Mouse (Mus musculus) kidney, postnatal 14 days (tissue): ENCODE data around the gene Hist3h2ba.
"Not testable (repeated sequence)": the region's sequence is repeated elsewhere in the genome, so short reads cannot be mapped to it uniquely, and the experiment has no call there.

Experiments
- DNase-seq: peaks from one replicate; pipeline ENCODE4 v3.0.0; 2022; ENCODE audit warnings: mixed read lengths

Hist3h2ba gene

DNA sequence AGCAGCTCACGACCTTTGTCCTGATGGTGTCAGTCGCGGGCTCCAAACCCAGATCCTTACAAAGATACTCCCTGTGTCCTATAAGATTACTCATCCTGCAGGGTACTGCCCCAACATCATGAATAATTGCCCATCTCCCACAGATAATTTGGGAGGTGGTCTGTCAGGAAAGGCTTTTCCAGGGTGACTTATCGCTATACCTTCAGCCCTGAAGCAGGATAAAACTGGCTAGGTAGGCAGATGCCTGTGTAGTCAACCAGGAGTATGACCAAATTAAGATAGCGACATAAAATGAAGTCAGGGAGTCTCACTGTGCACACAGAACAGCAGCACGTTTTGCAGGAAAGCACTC, 9.7 kb upstream of the Hist3h2ba start:
- DNase-seq: no peak

DNA sequence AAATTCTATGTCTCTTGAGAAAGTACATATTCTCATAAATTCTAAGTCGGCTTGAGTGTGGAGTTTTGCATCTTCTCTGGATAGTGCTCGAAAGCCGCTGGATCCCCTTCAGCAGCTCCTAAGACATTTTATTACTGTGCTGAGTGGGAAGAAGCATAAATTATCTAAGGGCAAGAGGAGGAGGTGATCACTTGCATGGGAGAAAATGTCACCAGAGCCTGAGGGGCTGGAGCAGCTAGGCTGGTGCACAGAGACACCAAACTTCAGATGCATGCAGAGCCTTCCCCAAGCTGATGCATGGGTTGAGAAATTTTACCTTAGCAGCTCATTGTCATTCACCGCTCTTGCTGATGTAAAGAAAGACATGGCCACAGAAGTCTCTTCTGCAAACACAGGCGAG, 4.6 kb upstream of the Hist3h2ba start:
- no peak for DNase-seq

DNA sequence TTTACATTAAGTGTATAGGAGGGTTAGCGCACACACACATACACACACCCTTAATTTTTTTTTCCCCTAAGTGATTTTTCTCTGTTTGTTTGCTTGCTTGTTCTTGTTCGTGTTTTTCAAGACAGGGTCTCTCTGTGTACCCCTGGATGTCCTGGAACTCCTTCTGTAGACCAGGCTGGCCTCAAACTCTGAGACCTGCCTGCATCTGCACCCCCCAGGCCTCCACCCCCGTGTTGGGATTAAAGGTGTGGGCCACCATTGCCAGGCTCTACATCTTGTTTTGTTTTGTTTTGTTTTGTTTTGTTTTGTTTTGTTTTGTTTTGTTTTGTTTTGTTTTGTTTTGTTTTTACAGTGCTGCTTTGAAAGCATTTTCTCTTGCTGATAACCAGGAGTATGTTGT, 1.4 kb upstream of the Hist3h2ba start:
- DNase-seq: no peak

DNA sequence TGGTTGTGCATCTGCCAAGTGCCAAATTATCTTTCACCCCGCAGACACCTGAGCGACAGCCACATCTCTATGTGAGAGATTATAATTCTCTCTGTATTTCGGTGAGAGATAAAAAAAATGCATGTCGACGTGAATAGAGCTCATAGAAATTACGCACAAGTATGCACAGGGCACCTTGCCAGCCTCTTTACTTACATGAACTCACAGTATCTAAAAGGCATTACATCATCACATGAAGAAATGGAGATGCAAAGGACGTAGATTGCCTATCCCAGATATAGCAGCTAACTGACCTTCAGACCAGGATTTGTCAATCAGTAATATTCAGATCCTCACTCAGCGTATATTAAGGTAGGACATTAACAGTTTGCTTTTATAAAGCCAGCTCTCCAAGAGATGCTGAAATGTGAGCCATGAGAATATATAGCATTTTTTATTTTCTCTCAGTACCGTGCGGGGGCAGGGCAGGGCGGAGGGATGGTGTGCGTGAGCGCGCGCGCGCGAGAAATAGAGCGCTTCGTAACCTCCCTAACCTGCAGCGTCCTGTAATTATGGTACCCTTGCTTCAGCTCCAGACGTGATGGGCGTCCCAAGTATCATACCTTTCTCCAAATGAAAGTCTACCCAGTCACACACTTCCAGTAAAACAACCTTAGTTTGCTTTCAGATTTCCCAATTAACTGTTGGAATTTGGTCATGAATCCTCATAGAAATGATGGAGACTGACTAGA, 757 bp upstream of the Hist3h2ba start:
- DNase-seq: no peak

DNA sequence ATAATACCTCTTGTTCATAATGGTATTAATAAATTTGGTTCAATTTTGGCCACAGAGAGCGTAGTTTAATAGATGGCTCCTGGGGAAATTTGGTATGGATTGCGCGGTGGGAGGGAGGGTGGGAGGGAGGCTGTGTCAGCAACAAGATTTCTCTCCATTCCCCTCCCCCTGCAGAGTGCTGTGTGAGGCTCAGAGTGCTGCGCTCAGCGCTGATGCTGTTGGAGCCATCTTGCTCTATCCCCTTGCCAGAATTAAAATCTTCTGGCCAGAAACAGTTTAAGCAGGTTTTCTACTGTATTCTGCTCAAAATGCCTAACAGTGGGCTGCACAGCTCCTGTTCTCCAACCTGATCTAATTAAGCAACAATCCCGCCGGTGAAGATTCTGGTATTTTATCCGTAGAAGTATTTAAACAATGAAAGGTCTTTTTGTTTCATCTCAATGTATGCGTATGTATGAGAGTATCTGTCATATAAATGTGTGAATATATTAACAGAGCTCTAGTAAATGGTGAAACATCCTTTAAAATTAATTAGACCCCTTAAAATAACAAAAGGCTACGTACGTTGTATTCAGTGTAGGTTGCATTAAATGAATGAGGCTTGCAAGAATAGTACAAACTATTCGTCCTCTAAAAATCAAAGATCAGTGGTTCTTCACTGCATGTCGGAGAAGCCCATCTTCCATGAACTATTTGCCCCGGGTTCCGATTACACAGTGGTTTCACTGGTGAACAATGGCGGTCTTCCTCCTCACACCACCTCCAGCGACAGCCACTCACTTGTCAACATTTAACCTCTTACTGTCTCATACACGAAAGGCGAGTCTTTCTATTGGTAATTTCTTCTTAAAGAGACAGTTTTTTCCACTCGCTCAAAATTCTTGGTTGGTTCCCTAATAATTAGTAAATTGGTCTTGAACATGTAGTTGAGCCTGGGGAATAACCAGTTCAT, 1.0 kb downstream of the Hist3h2ba start:
- DNase-seq: no peak

DNA sequence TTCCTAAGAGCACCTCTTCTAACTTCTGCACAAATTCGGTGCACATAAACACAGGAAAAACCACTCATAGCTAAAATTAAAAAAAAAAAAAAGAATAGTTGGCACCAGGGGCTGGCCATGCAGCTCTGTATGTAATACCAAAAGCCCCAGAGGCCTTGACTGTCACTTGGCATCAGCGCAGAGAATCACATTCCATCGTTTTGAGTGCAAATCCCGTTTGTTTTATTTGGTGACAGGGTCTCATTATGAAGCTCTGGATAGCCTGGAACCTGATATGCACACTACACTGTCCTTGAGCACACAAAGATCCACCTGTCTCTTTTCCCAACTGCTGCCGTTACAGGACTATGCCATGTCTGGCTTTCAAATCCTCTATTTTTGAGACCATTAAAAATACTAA, 2.5 kb downstream of the Hist3h2ba start:
- no peak for DNase-seq

DNA sequence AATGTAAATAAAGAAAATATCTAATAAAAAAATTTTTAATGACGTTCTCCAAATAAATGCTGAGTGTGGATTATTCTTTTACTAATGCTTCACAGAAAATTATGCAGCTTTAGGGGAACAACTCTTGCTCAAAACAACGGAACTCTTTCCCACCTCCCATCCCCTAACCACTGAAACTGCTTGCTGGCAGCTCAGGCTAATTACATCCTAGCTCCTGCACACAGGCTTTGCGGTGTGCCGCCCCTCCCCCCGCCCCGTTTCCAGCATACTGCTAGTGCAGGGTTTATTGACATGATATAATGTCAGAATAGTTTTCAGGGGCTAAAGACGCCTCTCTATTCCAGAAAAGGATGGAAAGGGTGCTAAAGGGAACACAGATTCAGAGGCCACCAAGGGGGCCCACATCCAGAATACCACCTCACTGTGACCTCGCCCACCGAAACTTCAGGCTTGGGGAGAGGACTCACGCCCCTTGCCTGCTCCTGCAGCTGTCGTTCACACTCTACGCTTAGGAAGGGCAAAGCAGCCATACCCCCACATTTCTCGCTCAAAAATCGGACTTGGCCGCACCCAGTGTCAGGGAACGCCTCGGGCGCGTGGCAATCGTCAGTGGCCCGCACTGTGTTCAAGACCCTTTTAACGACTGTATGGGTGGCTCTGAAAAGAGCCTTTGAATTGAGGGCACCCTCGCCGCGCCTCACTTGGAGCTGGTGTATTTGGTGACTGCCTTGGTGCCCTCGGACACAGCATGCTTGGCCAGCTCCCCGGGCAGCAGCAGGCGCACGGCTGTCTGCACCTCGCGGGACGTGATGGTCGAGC, 4.8 kb downstream of the Hist3h2ba start:
- peak; percentile 28 for DNase-seq

DNA sequence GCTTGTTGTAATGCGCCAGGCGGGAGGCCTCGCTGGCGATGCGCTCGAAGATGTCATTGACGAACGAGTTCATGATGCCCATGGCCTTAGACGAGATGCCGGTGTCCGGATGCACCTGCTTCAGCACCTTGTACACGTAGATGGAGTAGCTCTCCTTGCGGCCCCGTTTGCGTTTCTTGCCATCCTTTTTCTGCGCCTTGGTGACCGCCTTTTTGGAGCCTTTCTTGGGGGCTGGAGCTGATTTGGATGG, 5.4 kb downstream of the Hist3h2ba start:
- DNase-seq: not testable (repeated sequence)

DNA sequence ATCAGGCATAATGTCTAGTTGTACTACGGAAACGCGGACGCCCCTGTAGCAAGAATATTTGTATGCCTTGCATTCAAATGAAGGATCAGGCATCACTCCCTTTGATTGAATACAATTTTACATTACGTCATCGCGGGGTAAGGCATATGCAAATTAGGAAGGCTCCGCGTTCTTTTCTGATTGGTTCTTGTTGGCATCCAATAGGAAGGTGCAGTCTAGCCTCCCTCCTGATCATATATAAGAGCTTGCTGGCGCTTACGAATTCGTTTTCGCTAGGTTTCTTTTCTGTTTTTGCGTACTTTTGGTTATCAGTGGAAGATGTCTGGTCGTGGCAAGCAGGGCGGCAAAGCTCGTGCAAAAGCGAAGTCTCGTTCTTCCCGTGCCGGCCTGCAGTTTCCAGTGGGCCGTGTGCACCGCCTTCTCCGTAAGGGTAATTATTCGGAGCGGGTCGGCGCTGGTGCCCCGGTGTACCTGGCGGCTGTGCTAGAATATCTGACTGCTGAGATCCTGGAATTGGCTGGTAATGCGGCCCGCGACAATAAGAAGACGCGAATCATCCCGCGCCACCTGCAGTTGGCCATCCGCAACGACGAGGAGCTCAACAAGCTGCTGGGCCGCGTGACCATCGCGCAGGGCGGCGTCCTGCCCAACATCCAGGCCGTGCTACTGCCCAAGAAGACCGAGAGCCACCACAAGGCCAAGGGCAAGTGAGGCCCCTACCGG, 5.9 kb downstream of the Hist3h2ba start, which contains the start of the genes Hist3h2a and Trim17:
Gene Hist3h2a, plus strand, starts transcription at position 266 of the 723 bp plus-strand sequence.
Gene Trim17, plus strand, starts transcription at position 266 of the 723 bp plus-strand sequence.
- peak; percentile 93 for DNase-seq

DNA sequence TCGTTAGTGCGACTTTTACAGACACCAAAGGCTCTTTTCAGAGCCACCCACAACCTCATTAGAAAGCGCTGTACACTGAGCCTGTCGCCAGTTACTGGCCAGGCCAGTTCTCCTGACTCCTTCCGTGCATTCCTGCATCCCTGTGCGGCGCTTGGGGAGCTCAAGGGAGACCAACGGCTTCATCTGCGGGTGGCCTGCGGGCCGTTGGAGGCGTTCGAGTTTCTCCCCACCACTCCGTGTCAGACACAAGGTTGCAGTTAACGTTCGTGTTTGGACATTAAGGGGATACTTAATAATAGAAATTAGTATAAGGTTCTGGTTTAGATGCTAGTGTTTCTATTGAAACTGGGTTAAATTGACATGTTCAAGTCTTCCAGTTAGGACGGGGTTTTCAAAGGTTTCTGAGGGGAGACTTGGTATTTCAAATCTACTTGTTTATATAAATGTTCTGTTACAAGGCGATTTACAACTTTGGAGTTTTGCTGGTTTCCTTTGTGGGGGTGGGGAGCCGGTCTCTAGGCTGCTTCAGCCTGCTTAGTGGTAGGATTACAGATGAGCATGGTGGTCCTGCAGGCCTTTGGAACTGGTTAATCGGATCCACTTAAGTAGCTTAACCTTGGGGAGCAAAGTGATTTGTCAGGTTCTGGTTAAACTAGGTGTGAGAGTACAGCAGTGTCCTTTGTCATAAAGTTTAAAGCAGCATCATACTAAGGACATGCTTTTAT, 6.6 kb downstream of the Hist3h2ba start:
- DNase-seq: no peak

DNA sequence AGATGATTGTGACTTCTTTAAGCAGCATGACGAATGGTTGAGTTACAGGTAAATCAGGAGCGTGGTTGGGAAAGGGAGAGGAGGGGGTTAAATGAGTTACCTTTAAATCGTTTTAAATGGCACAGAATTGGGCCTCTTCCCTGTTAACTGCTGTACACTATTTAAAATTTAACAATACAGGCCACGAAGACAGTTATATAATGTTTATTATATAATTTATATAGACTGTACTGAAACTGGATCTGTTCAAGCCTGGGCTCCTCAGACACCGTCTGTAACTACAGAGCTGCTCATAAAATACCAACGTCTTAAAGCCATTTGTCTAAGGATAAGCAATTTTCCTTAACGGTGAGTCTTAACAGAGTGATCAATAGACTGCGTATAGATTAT, 7.1 kb downstream of the Hist3h2ba start:
- no peak for DNase-seq

DNA sequence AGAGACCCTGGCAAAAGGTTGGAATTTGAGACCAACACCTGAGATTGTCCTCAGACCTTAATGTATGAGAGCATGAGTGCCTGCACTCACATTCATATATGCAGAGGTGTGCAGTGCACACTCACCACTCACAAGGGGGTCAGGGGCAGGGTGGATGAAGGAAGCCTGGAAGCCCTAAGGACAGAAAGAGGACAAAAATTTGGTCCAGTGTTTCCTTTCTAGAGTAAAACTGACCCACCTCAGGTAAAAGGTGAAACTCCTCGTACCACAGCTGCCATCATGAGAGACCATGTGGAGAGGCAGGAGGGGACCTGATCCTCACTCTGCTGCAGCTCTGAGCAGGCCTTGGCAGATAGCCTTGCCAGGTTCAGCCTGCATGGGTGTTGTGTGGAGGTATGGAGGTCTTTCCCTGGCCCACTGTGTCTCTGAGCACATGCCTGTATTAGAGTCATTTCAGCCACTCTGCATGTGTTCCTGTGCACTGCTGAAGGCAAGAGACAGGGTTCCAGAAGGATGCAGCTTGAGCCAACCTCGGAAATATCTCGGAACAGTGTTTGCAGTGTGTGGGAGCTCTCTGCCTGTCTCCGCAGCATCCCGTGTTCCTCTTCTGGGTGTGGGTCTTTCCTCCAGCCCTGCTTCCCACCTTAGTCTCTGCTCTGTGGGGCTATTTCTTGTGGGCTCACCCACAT, 8.7 kb downstream of the Hist3h2ba start:
- no peak for DNase-seq

DNA sequence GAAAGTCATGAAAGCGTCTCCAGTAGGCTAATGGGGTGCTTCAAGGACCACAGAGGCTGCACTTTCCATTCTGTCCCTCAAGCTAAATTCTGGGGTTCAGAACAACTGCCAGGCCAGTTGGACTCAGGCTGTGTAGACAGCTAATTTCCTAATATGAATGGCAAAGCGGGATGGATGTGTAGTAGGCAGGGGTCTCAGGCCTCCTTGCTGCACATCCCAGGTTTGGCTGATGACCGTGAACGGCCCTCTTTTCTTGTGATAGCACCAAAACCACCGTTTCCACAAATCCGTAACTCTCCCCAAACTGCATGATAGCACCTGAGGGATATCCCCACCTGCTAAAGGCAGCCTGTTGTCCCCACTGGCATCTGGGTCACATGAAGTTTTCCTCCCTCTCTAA, 9.8 kb downstream of the Hist3h2ba start:
- DNase-seq: no peak

DNA sequence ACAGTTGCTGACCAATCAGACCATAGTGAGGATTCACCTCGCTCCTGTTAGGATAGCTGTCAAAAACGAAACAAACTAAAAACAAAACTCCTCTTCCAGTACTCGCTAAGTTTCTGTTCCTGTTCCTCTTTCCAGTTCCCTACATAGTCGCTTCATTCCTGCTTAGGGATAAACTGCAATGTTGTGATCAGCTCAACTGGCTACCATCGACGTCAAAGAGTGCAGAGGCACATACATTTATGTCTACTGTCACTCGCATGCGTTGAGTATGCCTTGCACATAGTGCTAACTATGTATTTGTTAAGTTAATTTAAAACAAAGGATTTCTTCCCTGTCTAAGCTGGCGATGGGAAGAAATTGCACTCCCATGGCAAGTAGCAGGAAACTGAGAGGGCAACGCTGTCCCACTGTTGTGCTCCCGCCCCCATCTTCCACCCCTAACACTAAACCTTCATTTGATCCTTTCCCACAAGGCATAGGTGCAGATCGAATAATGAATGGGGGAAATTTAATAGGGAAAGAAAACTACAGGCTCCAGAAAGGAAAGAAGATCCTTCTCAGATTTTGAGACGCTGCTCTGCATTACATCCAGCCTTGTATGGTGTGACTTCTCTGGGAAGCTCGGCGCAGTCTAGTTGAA, 10.6 kb downstream of the Hist3h2ba start:
- DNase-seq: no peak

DNA sequence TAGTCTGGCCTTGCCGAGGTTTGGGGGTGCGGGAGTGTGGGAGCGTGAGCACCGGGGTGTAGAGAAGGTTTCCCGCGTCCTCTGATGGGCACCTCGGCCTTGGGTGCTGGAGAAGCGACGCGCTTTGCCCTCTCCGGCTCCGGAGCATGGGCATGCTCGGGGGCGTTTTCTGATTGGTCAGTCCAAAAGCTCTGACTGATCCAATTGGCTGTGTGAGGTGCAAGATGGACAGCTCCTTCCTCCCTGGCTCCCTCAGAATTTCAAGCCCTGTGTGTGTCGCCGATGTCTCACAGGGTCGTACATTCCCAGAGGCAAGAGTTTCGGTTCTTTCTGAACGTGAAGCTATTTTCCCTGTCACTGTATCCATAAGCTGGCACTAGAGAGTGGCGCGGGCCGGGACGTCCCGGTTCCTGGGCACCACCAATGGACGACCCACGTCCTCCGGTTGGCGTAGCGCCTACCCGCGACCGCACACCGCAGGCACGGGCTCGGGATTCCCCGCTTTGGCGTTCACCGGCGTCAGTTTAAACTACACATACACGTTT, 11.3 kb downstream of the Hist3h2ba start:
- peak; percentile 90 for DNase-seq

DNA sequence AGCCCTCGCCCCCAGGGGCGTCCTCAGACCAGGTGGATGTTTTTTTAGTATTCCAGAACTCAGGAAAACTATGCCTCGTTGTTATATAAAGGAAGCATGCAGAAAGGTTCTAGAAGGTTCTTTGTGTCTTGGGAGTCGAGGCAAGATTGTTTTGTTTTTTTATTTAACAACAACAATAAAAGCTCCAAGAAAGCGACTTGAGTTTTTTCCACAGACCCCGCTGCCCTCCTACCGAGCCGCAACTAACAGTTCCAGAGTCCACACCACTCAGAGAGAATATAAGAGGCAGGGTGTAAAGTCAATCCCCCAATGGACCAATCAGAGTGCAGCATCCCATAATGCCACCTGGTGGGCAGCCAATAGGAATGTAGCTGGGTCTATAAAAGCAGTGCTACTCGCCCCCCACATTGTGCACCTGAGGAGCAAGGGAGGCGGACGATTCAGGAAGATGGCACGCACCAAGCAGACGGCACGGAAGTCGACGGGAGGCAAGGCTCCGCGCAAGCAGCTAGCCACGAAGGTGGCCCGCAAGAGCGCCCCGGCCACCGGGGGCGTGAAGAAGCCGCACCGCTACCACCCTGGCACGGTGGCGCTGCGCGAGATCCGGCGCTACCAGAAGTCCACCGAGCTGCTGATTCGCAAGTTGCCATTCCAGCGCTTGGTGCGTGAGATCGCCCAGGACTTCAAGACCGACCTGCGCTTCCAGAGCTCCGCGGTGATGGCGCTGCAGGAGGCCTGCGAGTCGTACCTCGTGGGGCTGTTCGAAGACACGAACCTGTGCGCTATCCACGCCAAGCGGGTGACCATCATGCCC, 12.9 kb downstream of the Hist3h2ba start:
- DNase-seq: no peak

DNA sequence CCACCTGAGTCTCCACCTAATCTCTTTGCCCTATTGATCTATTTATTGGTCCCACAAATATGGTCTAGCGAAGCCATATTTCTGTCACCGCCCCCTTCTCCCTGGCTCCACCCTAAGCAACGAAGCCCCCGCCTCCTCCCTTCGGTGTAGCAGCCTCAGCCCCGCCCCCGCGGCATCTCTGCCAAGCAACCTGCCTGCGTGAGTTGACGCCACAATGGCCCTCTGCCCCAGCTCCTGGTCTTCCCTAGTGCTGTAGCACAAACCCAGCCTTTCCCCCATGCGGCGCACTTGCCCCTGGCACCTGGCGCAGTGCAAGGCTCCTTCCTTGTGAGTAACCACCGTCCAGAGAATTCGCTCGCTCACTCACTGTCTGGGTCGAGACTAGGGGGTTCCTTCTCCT, 14.8 kb downstream of the Hist3h2ba start:
- DNase-seq: peak; percentile 62

DNA sequence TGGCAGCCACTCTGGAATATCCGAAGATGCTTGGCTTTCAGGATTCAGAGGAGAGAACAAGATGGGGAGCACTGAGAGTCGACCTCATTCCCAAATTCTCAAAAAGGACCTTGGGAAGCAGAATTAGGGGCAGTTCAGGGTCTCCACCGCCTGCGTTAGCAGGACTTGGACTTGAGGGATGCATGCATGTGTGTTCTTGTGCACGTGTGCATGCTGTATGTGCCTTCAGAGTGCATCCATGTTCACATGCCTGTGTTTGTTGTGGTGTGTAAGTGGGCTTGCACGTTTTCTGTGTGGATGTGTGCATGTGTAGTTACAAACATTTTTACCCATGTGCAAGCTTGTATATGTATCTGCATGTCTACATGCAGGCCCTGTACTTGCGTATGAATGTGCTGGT, 15.5 kb downstream of the Hist3h2ba start:
- DNase-seq: no peak

DNA sequence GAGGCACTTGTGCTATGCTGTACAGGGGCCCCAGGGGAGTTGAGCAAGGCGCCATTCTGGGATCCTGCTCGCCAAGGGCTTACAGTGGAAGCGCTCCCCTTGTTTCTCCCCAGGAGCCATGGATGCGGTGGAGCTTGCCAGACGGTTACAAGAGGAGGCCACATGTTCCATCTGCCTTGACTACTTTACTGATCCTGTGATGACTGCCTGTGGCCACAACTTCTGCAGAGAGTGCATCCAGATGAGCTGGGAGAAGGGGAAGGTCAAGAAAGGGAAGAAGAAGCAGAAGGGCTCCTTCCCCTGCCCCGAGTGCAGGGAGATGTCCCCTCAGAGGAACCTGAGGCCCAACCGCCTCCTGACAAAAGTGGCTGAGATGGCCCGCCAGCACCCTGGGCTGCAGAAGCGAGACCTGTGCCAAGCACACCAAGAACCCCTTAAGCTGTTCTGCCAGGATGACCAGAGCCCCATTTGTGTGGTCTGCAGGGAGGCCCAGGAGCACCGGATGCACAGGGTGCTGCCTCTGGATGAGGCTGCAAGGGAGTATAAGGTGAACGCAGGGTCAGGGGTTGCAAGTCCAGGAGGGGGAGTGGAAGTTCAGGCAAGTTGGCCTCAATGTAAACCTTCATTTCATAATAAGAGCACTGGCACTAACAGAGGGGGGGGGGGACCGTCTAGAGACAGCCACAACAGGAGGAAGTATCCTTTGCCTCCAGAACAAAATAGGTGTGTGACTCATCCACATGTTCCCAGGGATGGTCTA, 16.5 kb downstream of the Hist3h2ba start:
- no peak for DNase-seq
